Mouse (Mus musculus): ENCODE measurements around the gene Noc4l. TPM values are rescaled to one million over a fixed set of nuclear protein-coding genes. Genes with fewer than 3 reads are reported as not detected.
A peak's percentile ranks its signal among the peaks of the same experiment; 100 is the strongest.

The Noc4l gene
- total and polyA plus RNA-seq, 3 experiments: 42.0 to 160 (median 50.7) TPM

DNA sequence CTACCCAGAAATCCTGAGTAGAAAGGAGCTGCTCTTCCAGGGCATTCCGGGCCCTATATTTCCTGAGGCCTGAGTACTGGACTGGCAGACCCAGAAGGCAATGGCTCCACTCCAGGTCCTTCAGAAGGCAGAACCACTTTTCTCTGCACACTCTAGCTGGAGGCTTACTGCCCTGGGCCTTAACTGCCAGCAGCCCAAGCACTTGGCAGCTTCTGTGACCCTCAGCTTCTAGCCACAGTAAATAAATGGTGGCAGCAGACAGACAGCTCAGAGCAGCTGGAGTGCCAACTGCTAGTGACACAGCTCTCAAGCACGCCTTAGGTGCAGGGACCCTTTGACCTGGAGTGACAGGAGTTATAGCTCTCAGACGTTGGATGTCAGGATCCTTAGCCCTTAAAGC is 45.5 kb downstream of the Noc4l start:
- DNase-seq (ENCODE audit: extremely low read depth): no peak
- in situ Hi-C loops (cut with MboI; ENCODE audit: low pct_ligation_motif_present, low pct_unique_long_range_greater_than_20kb, low sequenced_read_pairs): no loop called here
- H3K4me2 ChIP-seq (ENCODE audit: insufficient read depth, low read depth, poor library complexity, severe bottlenecking): no peak overlapping the region
- H3K9me3 ChIP-seq (replicated peaks; ENCODE audit: low read length): no peaks in the 10 kb centered on the region
- no peak overlapping the region for H3K4me3 ChIP-seq (replicated peaks in 1 of 3; ENCODE audit: low read depth in 2 of 3, low read length in 2 of 3, poor library complexity in 1 of 3)
- H3K36me3 ChIP-seq (replicated peaks in 1 of 2; ENCODE audit: control insufficient read depth in 1 of 2, insufficient read depth in 1 of 2, low read length in 1 of 2): no peaks in the 10 kb centered on the region
- dilution Hi-C loops (cut with MboI; ENCODE audit: extremely low pct_ligation_motif_present, extremely low pct_unique_long_range_greater_than_20kb, low sequenced_read_pairs): no loop called here
- TF ChIP-seq MAX (IDR thresholded peaks at IDR 0.05; ENCODE audit: low read length): no peak
- no peak for TF ChIP-seq MAFK (IDR thresholded peaks at IDR 0.05; ENCODE audit: insufficient replicate concordance, low read length)
- TF ChIP-seq ETS1 (conservative IDR thresholded peaks at IDR 0.05; ENCODE audit: low read depth, low read length): no peak
- TF ChIP-seq NRF1 (IDR thresholded peaks at IDR 0.05; ENCODE audit: low read depth, low read length): no peak
- TF ChIP-seq JUND (conservative IDR thresholded peaks at IDR 0.05; ENCODE audit: low read depth, low read length): no peak
- TF ChIP-seq UBTF (IDR thresholded peaks at IDR 0.05; ENCODE audit: low read depth, low read length): no peak
- no peak for TF ChIP-seq PAX5 (IDR thresholded peaks at IDR 0.05; ENCODE audit: low read length)
- TF ChIP-seq CTCF (conservative IDR thresholded peaks at IDR 0.05 in 1 of 2, IDR thresholded peaks at IDR 0.05 in 1 of 2; ENCODE audit: low read depth in 2 of 2, low read length in 2 of 2): no peak
- TF ChIP-seq USF1 (IDR thresholded peaks at IDR 0.05; ENCODE audit: low read depth, low read length): no peak
- TF ChIP-seq ZMIZ1 (IDR thresholded peaks at IDR 0.05; ENCODE audit: low read depth, low read length): no peak
- TF ChIP-seq POLR2AphosphoS2 (IDR thresholded peaks at IDR 0.05; ENCODE audit: low read depth, low read length): no peak
- no peak for TF ChIP-seq CHD2 (IDR thresholded peaks at IDR 0.05; ENCODE audit: low read length)
- TF ChIP-seq KAT2A (IDR thresholded peaks at IDR 0.05; ENCODE audit: insufficient replicate concordance, low read length): no peak
- TF ChIP-seq MXI1 (IDR thresholded peaks at IDR 0.05; ENCODE audit: low read depth, low read length): no peak
- peaks cover 45% of the 10 kb centered on the region for H3K27me3 ChIP-seq (replicated peaks)
- H3K9ac ChIP-seq (ENCODE audit: insufficient read depth, low read depth): no peak overlapping the region
- no peaks in the 10 kb centered on the region for H3K4me1 ChIP-seq (ENCODE audit: control insufficient read depth in 1 of 2, insufficient read depth in 2 of 2)
- no peak overlapping the region for H3K27ac ChIP-seq (ENCODE audit: insufficient read depth, low read depth)
- no peaks in the 10 kb centered on the region for H3K79me2 ChIP-seq (replicated peaks; ENCODE audit: control insufficient read depth, extremely low read depth, insufficient read depth, poor library complexity, severe bottlenecking)

GRCm38 (mm10) chr5:110605531-110606221 is 47.5 kb downstream of the Noc4l start:
- dilution Hi-C loops (cut with MboI; ENCODE audit: extremely low pct_ligation_motif_present, extremely low pct_unique_long_range_greater_than_20kb, low sequenced_read_pairs) (no loop called here), in situ Hi-C loops (cut with MboI; ENCODE audit: low pct_ligation_motif_present, low pct_unique_long_range_greater_than_20kb, low sequenced_read_pairs) (no loop called here)
- Histone ChIP-seq H3K27ac (ENCODE audit: insufficient read depth, low read depth) (no peak overlapping the region), H3K9ac (ENCODE audit: insufficient read depth, low read depth) (no peak overlapping the region), H3K9me3 (replicated peaks; ENCODE audit: low read length) (no peaks in the 10 kb centered on the region), H3K4me1 (ENCODE audit: control insufficient read depth in 1 of 2, insufficient read depth in 2 of 2) (no peaks in the 10 kb centered on the region), H3K36me3 (replicated peaks in 1 of 2; ENCODE audit: control insufficient read depth in 1 of 2, insufficient read depth in 1 of 2, low read length in 1 of 2) (no peaks in the 10 kb centered on the region), H3K4me3 (replicated peaks in 1 of 3; ENCODE audit: low read depth in 2 of 3, low read length in 2 of 3, poor library complexity in 1 of 3) (no peak overlapping the region), H3K79me2 (replicated peaks; ENCODE audit: control insufficient read depth, extremely low read depth, insufficient read depth, poor library complexity, severe bottlenecking) (no peaks in the 10 kb centered on the region), H3K27me3 (replicated peaks) (peaks cover 66% of the 10 kb centered on the region), H3K4me2 (ENCODE audit: insufficient read depth, low read depth, poor library complexity, severe bottlenecking) (no peak overlapping the region)
- DNase-seq (ENCODE audit: extremely low read depth): peak; percentile 6
- TF ChIP-seq CTCF (conservative IDR thresholded peaks at IDR 0.05 in 1 of 2, IDR thresholded peaks at IDR 0.05 in 1 of 2; ENCODE audit: low read depth in 2 of 2, low read length in 2 of 2) (peak in 1 of 2 experiments; percentile 25; a peak in 2 of 4 replicates), PAX5 (IDR thresholded peaks at IDR 0.05; ENCODE audit: low read length) (no peak), JUND (conservative IDR thresholded peaks at IDR 0.05; ENCODE audit: low read depth, low read length) (no peak), IRF4 (IDR thresholded peaks at IDR 0.05; ENCODE audit: low read depth, low read length) (no peak), JUN (IDR thresholded peaks at IDR 0.05; ENCODE audit: insufficient read depth, low read depth, low read length) (no peak)

Measured in CH12.LX (cell line).